Mouse (Mus musculus): ENCODE measurements around the gene Gm3285. TPM values are rescaled to one million over a fixed set of nuclear protein-coding genes. Genes with fewer than 3 reads are reported as not detected.

Gm3285 gene
- polyA plus RNA-seq, 1 experiment from 2014 or later = not detected

GRCm38 (mm10) chr10:77846961-77847360 is 14.8 kb upstream of the Gm3285 start:
- H3K9ac ChIP-seq (ENCODE audit: low read length) = no peak overlapping the region
- ATAC-seq (replicated peaks; ENCODE audit: low FRiP score) = no peak

GRCm38 (mm10) chr10:77847538-77847937 is 14.2 kb upstream of the Gm3285 start:
- Histone ChIP-seq H3K4me2 (ENCODE audit: low read depth, low read length, severe bottlenecking) (no peak overlapping the region), H3K9ac (ENCODE audit: low read length) (no peak overlapping the region), H3K36me3 (ENCODE audit: control insufficient read depth, insufficient read depth, low read length) (no peaks in the 10 kb centered on the region), H3K27me3 (ENCODE audit: control insufficient read depth, insufficient read depth, low read length) (no peaks in the 10 kb centered on the region), H3K4me1 (replicated peaks; ENCODE audit: control insufficient read depth, insufficient read depth, low read length) (no peaks in the 10 kb centered on the region), H3K4me3 (ENCODE audit: low read depth, low read length) (no peak overlapping the region), H3K9me3 (ENCODE audit: control insufficient read depth, low read length) (no peaks in the 10 kb centered on the region; the same call in 1 of the 2 replicates), H3K27ac (ENCODE audit: low read depth, low read length) (no peak overlapping the region)
- 89% methylated on average over 2 of the region's 2 CpGs for WGBS
- ATAC-seq (replicated peaks; ENCODE audit: low FRiP score) (no peak), DNase-seq (ENCODE audit: low spot score) (no peak)

More at GRCm38 (mm10) chr10:77846961-77847360, 14.8 kb upstream of the Gm3285 start:
- H3K4me2 ChIP-seq (ENCODE audit: low read depth, low read length, severe bottlenecking) = no peak overlapping the region
- no peak overlapping the region for H3K27ac ChIP-seq (ENCODE audit: low read depth, low read length)
- DNase-seq (ENCODE audit: low spot score) = no peak
- no peaks in the 10 kb centered on the region; the same call in 1 of the 2 replicates for H3K9me3 ChIP-seq (ENCODE audit: control insufficient read depth, low read length)
- WGBS = 19% methylated on average over 2 of the region's 2 CpGs
- no peak overlapping the region for H3K4me3 ChIP-seq (ENCODE audit: low read depth, low read length)
- no peaks in the 10 kb centered on the region for H3K4me1 ChIP-seq (replicated peaks; ENCODE audit: control insufficient read depth, insufficient read depth, low read length)
- H3K36me3 ChIP-seq (ENCODE audit: control insufficient read depth, insufficient read depth, low read length) = no peaks in the 10 kb centered on the region
- no peaks in the 10 kb centered on the region for H3K27me3 ChIP-seq (ENCODE audit: control insufficient read depth, insufficient read depth, low read length)

GRCm38 (mm10) chr10:77852559-77852958 is 9.2 kb upstream of the Gm3285 start, which contains the start of gene Gm10318:
Gene Gm10318, plus strand, starts transcription at chr10:77852859.
- no peak for ATAC-seq (replicated peaks; ENCODE audit: low FRiP score)
- Histone ChIP-seq H3K4me3 (ENCODE audit: low read depth, low read length) (no peak within 1 kb of the TSS), H3K9ac (ENCODE audit: low read length) (no peak within 1 kb of the TSS), H3K4me1 (replicated peaks; ENCODE audit: control insufficient read depth, insufficient read depth, low read length) (no peaks in the 10 kb centered on the region), H3K9me3 (ENCODE audit: control insufficient read depth, low read length) (no peaks in the 10 kb centered on the region; the same call in 1 of the 2 replicates), H3K4me2 (ENCODE audit: low read depth, low read length, severe bottlenecking) (no peak within 1 kb of the TSS), H3K27me3 (ENCODE audit: control insufficient read depth, insufficient read depth, low read length) (no peaks in the 10 kb centered on the region), H3K27ac (ENCODE audit: low read depth, low read length) (no peak within 1 kb of the TSS), H3K36me3 (ENCODE audit: control insufficient read depth, insufficient read depth, low read length) (no peaks in the 10 kb centered on the region)
- 66% methylated on average over 9 of the region's 9 CpGs for WGBS
- DNase-seq (ENCODE audit: low spot score) = no peak

- Histone ChIP-seq H3K4me2 (ENCODE audit: low read depth, low read length, severe bottlenecking) (peak overlapping the region; percentile 36), H3K36me3 (ENCODE audit: control insufficient read depth, insufficient read depth, low read length) (no peaks in the 10 kb centered on the region), H3K4me1 (replicated peaks; ENCODE audit: control insufficient read depth, insufficient read depth, low read length) (no peaks in the 10 kb centered on the region), H3K9ac (ENCODE audit: low read length) (peak overlapping the region; percentile 33; the same call in 1 of the 2 replicates), H3K27ac (ENCODE audit: low read depth, low read length) (no peak overlapping the region), H3K27me3 (ENCODE audit: control insufficient read depth, insufficient read depth, low read length) (no peaks in the 10 kb centered on the region), H3K9me3 (ENCODE audit: control insufficient read depth, low read length) (no peaks in the 10 kb centered on the region), H3K4me3 (ENCODE audit: low read depth, low read length) (peak overlapping the region; percentile 14; the same call in 1 of the 2 replicates)
- peak; percentile 85 for ATAC-seq (replicated peaks; ENCODE audit: low FRiP score)
- peak; percentile 72 for DNase-seq (ENCODE audit: low spot score)
- 41% methylated on average over 14 of the region's 14 CpGs for WGBS
Measured at GRCm38 (mm10) chr10:77864067-77864761, 2.4 kb downstream of the Gm3285 start.

- whole genome bisulfite sequencing = 51% methylated on average over 11 of the region's 11 CpGs
- ATAC-seq (replicated peaks; ENCODE audit: low FRiP score) = peak; percentile 42; the same call in 1 of the 2 replicates
Measured at GRCm38 (mm10) chr10:77864762-77865143, 3.0 kb downstream of the Gm3285 start.

GRCm38 (mm10) chr10:77867546-77867945 is 5.8 kb downstream of the Gm3285 start:
- DNase-seq (ENCODE audit: low spot score) (no peak), ATAC-seq (replicated peaks; ENCODE audit: low FRiP score) (no peak)
- H3K4me2 ChIP-seq (ENCODE audit: low read depth, low read length, severe bottlenecking) = no peak overlapping the region
- H3K9ac ChIP-seq (ENCODE audit: low read length) = no peak overlapping the region
- H3K27ac ChIP-seq (ENCODE audit: low read depth, low read length) = no peak overlapping the region
- no peaks in the 10 kb centered on the region for H3K27me3 ChIP-seq (ENCODE audit: control insufficient read depth, insufficient read depth, low read length)
- H3K4me1 ChIP-seq (replicated peaks; ENCODE audit: control insufficient read depth, insufficient read depth, low read length) = no peaks in the 10 kb centered on the region
- H3K4me3 ChIP-seq (ENCODE audit: low read depth, low read length) = no peak overlapping the region
- WGBS = 15% methylated on average over 1 of the region's 1 CpGs
- no peaks in the 10 kb centered on the region for H3K36me3 ChIP-seq (ENCODE audit: control insufficient read depth, insufficient read depth, low read length)
- no peaks in the 10 kb centered on the region for H3K9me3 ChIP-seq (ENCODE audit: control insufficient read depth, low read length)

More at GRCm38 (mm10) chr10:77864762-77865143, 3.0 kb downstream of the Gm3285 start:
- no peak for DNase-seq (ENCODE audit: low spot score)
- peak overlapping the region; percentile 36 for H3K4me2 ChIP-seq (ENCODE audit: low read depth, low read length, severe bottlenecking)
- no peaks in the 10 kb centered on the region for H3K27me3 ChIP-seq (ENCODE audit: control insufficient read depth, insufficient read depth, low read length)
- peak overlapping the region; percentile 14; the same call in 1 of the 2 replicates for H3K4me3 ChIP-seq (ENCODE audit: low read depth, low read length)
- H3K9me3 ChIP-seq (ENCODE audit: control insufficient read depth, low read length) = no peaks in the 10 kb centered on the region
- no peaks in the 10 kb centered on the region for H3K36me3 ChIP-seq (ENCODE audit: control insufficient read depth, insufficient read depth, low read length)
- peak overlapping the region; percentile 33; the same call in 1 of the 2 replicates for H3K9ac ChIP-seq (ENCODE audit: low read length)
- H3K27ac ChIP-seq (ENCODE audit: low read depth, low read length) = no peak overlapping the region
- no peaks in the 10 kb centered on the region for H3K4me1 ChIP-seq (replicated peaks; ENCODE audit: control insufficient read depth, insufficient read depth, low read length)

GRCm38 (mm10) chr10:77869651-77870050 is 7.9 kb downstream of the Gm3285 start:
- Histone ChIP-seq H3K27ac (ENCODE audit: low read depth, low read length) (no peak overlapping the region), H3K4me1 (replicated peaks; ENCODE audit: control insufficient read depth, insufficient read depth, low read length) (no peaks in the 10 kb centered on the region), H3K4me3 (ENCODE audit: low read depth, low read length) (no peak overlapping the region), H3K27me3 (ENCODE audit: control insufficient read depth, insufficient read depth, low read length) (no peaks in the 10 kb centered on the region), H3K9me3 (ENCODE audit: control insufficient read depth, low read length) (no peaks in the 10 kb centered on the region), H3K9ac (ENCODE audit: low read length) (no peak overlapping the region), H3K36me3 (ENCODE audit: control insufficient read depth, insufficient read depth, low read length) (no peaks in the 10 kb centered on the region), H3K4me2 (ENCODE audit: low read depth, low read length, severe bottlenecking) (no peak overlapping the region)
- DNase-seq (ENCODE audit: low spot score) (no peak), ATAC-seq (replicated peaks; ENCODE audit: low FRiP score) (no peak)
- 90% methylated on average over 7 of the region's 7 CpGs for WGBS

GRCm38 (mm10) chr10:77878985-77879384 is 17.2 kb downstream of the Gm3285 start:
- H3K27ac ChIP-seq (ENCODE audit: low read depth, low read length) = no peak overlapping the region
- no peak for ATAC-seq (replicated peaks; ENCODE audit: low FRiP score)
- H3K36me3 ChIP-seq (ENCODE audit: control insufficient read depth, insufficient read depth, low read length) = no peaks in the 10 kb centered on the region
- no peak for DNase-seq (ENCODE audit: low spot score)
- no peak overlapping the region for H3K4me3 ChIP-seq (ENCODE audit: low read depth, low read length)
- no peaks in the 10 kb centered on the region for H3K27me3 ChIP-seq (ENCODE audit: control insufficient read depth, insufficient read depth, low read length)
- 63% methylated on average over 6 of the region's 6 CpGs for WGBS
- H3K4me2 ChIP-seq (ENCODE audit: low read depth, low read length, severe bottlenecking) = no peak overlapping the region
- H3K9ac ChIP-seq (ENCODE audit: low read length) = no peak overlapping the region
- no peaks in the 10 kb centered on the region for H3K9me3 ChIP-seq (ENCODE audit: control insufficient read depth, low read length)
- no peaks in the 10 kb centered on the region for H3K4me1 ChIP-seq (replicated peaks; ENCODE audit: control insufficient read depth, insufficient read depth, low read length)

- H3K27me3 ChIP-seq (ENCODE audit: control insufficient read depth, insufficient read depth, low read length) = no peaks in the 10 kb centered on the region
- no peaks in the 10 kb centered on the region for H3K36me3 ChIP-seq (ENCODE audit: control insufficient read depth, insufficient read depth, low read length)
- DNase-seq (ENCODE audit: low spot score) (no peak), ATAC-seq (replicated peaks; ENCODE audit: low FRiP score) (no peak)
- no peak overlapping the region for H3K9ac ChIP-seq (ENCODE audit: low read length)
- 86% methylated on average over 3 of the region's 3 CpGs for WGBS
- no peaks in the 10 kb centered on the region for H3K9me3 ChIP-seq (ENCODE audit: control insufficient read depth, low read length)
- no peak overlapping the region for H3K4me2 ChIP-seq (ENCODE audit: low read depth, low read length, severe bottlenecking)
- H3K4me1 ChIP-seq (replicated peaks; ENCODE audit: control insufficient read depth, insufficient read depth, low read length) = no peaks in the 10 kb centered on the region
- H3K27ac ChIP-seq (ENCODE audit: low read depth, low read length) = no peak overlapping the region
- H3K4me3 ChIP-seq (ENCODE audit: low read depth, low read length) = no peak overlapping the region
Measured at GRCm38 (mm10) chr10:77880305-77880704, 18.5 kb downstream of the Gm3285 start.

All from forebrain, embryonic 11.5 days (tissue).